Mouse (Mus musculus): ENCODE results near the gene Rnf187.

GRCm38 (mm10) chr11:58937909-58938308, 807 bp downstream of the Rnf187 start:
- no peak for TF ChIP-seq CTCF (IDR thresholded peaks at IDR 0.05; ENCODE audit: borderline replicate concordance, insufficient read depth, low read depth, low read length)
- no peak for TF ChIP-seq POLR2A (IDR thresholded peaks at IDR 0.05; ENCODE audit: borderline replicate concordance, insufficient read depth, low read length)
